Mouse (Mus musculus) embryonic facial prominence, embryonic 15.5 days (tissue): ENCODE results near the gene Crhbp. TPM values are rescaled to one million over a fixed set of nuclear protein-coding genes. Genes with fewer than 3 reads are reported as not detected.
A peak's percentile ranks its signal among the peaks of the same experiment; 100 is the strongest.

Source experiments
- ATAC-seq: fragments of 200-750 bp; cut with Nextera tagmentation; 2 replicates; pipeline ENCODE4 v1.8.0; 2017; ENCODE audit warnings: low read depth, moderate TSS enrichment; ENCODE audit not compliant: insufficient number of reproducible peaks, low FRiP score, low TSS enrichment
- H3K27ac ChIP-seq: fragments of 300-500 bp; sonication (generic); replicated peaks from 2 replicates; pipeline ENCODE4 v1.5.1; 2015; ENCODE audit warnings: mild to moderate bottlenecking, inconsistent platforms
- H3K27me3 ChIP-seq: fragments of 300-500 bp; sonication (generic); 2 replicates; pipeline ENCODE4 v1.6.1; 2015; ENCODE audit warnings: inconsistent platforms
- H3K36me3 ChIP-seq: fragments of 300-500 bp; sonication (generic); 2 replicates; pipeline ENCODE4 v1.6.1; 2015; ENCODE audit warnings: mild to moderate bottlenecking, inconsistent platforms
- H3K4me1 ChIP-seq: fragments of 300-500 bp; sonication (generic); 2 replicates; pipeline ENCODE4 v1.6.1; 2015; ENCODE audit warnings: inconsistent platforms
- H3K4me2 ChIP-seq: fragments of 300-500 bp; sonication (generic); replicated peaks from 2 replicates; pipeline ENCODE4 v1.6.1; 2015; ENCODE audit warnings: mild to moderate bottlenecking, inconsistent platforms
- H3K4me3 ChIP-seq: fragments of 300-500 bp; sonication (generic); replicated peaks from 2 replicates; pipeline ENCODE4 v1.5.1; 2015; ENCODE audit warnings: mild to moderate bottlenecking, inconsistent platforms
- H3K9ac ChIP-seq: fragments of 300-500 bp; sonication (generic); 2 replicates; pipeline ENCODE4 v1.6.1; 2015; ENCODE audit warnings: inconsistent platforms
- H3K9me3 ChIP-seq: fragments of 300-500 bp; sonication (generic); replicated peaks from 2 replicates; pipeline ENCODE4 v1.6.1; 2016; ENCODE audit warnings: inconsistent platforms
- WGBS: fragments of 180-500 bp; shearing (Covaris S2); methylation state at CpG from one replicate; pipeline ENCODE4 v1.1.7; 2015; 5-methylcytosine and 5-hydroxymethylcytosine counted together
- polyA plus RNA-seq: library from polyadenylated mRNA; unstranded; fragments of >200 nt; fragmentation: Nextera tagmentation; extraction: Ambion mirVana; gene quantifications from 2 replicates; pipeline ENCODE4 v1.2.1, GENCODE M21; 2015

The Crhbp gene
- polyA plus RNA-seq, 1 experiment from 2014 or later: 0.68 TPM

DNA sequence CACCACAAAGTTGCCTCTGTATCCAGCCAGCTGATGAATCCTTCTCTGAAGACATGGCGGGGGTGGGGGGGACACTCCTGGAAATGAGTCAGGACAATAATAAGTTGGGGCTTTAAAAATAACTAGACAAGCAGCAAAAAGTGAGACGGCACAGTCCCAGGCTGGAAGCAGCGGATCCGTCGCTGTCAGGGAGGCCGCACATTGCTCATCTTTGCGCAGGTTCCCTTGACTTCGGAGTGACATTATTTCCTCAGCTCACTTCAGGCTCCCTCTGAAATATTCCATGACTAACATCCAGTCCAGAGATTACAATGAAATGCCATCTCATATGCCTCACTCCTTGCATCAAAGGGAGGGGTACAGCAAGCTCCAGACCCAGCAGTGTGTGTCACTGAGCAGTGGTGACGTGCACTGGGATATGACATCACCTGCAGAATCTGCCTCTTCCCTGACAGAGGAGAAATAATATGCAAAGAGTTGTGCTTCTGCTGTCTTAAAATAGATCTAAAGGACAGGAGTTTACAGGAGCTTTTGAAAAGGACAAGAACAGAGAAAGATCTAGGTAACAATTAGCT is 6.0 kb upstream of the Crhbp start:
- no peak for ATAC-seq
- H3K9ac ChIP-seq: no peak overlapping the region
- WGBS: 85% methylated on average over 9 of the region's 9 CpGs

GRCm38 (mm10) chr13:95449730-95450129 is 5.0 kb upstream of the Crhbp start:
- Histone ChIP-seq H3K4me2 (no peak overlapping the region), H3K9ac (no peak overlapping the region), H3K4me1 (no peaks in the 10 kb centered on the region), H3K9me3 (no peaks in the 10 kb centered on the region), H3K27ac (no peak overlapping the region), H3K4me3 (no peak overlapping the region), H3K36me3 (no peaks in the 10 kb centered on the region), H3K27me3 (peaks cover 12% of the 10 kb centered on the region)
- ATAC-seq: no peak
- 61% methylated on average over 3 of the region's 3 CpGs for WGBS

More for the DNA sequence above, 6.0 kb upstream of the Crhbp start:
- Histone ChIP-seq H3K4me3 (no peak overlapping the region), H3K36me3 (no peaks in the 10 kb centered on the region), H3K27ac (no peak overlapping the region), H3K27me3 (peaks cover 4% of the 10 kb centered on the region; the same call in 1 of the 2 replicates), H3K4me1 (no peaks in the 10 kb centered on the region), H3K4me2 (no peak overlapping the region), H3K9me3 (no peaks in the 10 kb centered on the region)

DNA sequence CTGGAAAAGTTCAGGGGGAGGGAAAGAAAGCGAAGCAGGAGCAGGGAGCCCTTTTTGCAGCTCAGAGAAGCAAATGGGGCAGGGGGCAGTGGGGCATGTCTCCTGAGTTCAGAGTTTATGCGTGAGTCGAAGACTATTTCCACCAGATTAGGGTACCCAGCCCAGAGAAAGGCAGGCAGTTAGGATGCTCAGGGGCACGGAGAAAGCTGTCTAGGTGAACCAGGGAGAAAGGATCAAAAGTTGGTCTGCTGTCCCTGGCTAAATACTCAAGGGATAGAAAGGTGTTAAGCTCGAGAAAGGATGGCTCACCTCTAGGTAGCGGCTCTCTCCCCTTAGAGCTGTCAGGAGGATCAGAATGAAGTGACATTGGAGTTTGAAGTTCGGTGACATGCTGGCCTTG is 433 bp downstream of the Crhbp start:
- no peak overlapping the region for H3K9ac ChIP-seq
- H3K36me3 ChIP-seq: no peaks in the 10 kb centered on the region
- no peak overlapping the region for H3K27ac ChIP-seq
- WGBS: 16% methylated on average over 7 of the region's 7 CpGs
- peak overlapping the region; percentile 82 for H3K4me2 ChIP-seq
- H3K4me1 ChIP-seq: peaks cover 11% of the 10 kb centered on the region
- H3K27me3 ChIP-seq: peaks cover 43% of the 10 kb centered on the region
- H3K4me3 ChIP-seq: peak overlapping the region; percentile 43
- no peak for ATAC-seq
- no peaks in the 10 kb centered on the region for H3K9me3 ChIP-seq

- H3K9ac ChIP-seq: no peak overlapping the region
- H3K36me3 ChIP-seq: no peaks in the 10 kb centered on the region
- peaks cover 11% of the 10 kb centered on the region for H3K4me1 ChIP-seq
- 1% methylated on average over 46 of the region's 46 CpGs for WGBS
- peak; percentile 60; the same call in 1 of the 2 replicates for ATAC-seq
- no peak overlapping the region for H3K27ac ChIP-seq
- peak overlapping the region; percentile 43 for H3K4me3 ChIP-seq
- H3K4me2 ChIP-seq: peak overlapping the region; percentile 82
- H3K9me3 ChIP-seq: no peaks in the 10 kb centered on the region
- H3K27me3 ChIP-seq: peaks cover 43% of the 10 kb centered on the region
These were observed 1.1 kb downstream of the Crhbp start for GRCm38 (mm10) chr13:95443376-95444233.

DNA sequence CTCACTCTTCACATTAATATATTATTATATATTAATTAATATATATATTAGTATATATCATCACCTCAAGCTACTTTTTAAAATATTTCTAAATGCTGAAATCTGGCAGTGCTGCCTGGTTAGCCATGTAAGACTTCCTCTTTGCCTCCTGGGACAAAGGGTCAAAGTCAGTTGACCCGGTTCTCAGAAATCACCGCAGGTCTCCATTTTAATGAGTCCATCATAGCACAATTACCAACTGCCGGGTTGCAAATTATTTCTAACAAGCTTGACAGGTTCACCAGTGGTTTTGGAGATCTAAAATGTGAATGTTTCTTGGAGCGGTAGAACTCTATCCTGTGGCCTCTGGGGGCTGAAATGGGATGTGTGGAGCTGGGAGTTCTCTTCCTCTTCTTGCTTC is 1.8 kb downstream of the Crhbp start:
- H3K27me3 ChIP-seq: peaks cover 43% of the 10 kb centered on the region
- H3K27ac ChIP-seq: no peak overlapping the region
- ATAC-seq: no peak
- peak overlapping the region; percentile 82; the same call in 1 of the 2 replicates for H3K4me2 ChIP-seq
- H3K9ac ChIP-seq: no peak overlapping the region
- no peak overlapping the region for H3K4me3 ChIP-seq
- H3K9me3 ChIP-seq: no peaks in the 10 kb centered on the region
- no peaks in the 10 kb centered on the region for H3K36me3 ChIP-seq
- H3K4me1 ChIP-seq: peaks cover 11% of the 10 kb centered on the region
- WGBS: 18% methylated on average over 4 of the region's 4 CpGs

- no peak overlapping the region for H3K4me2 ChIP-seq
- no peak for ATAC-seq
- WGBS: 70% methylated on average over 5 of the region's 5 CpGs
- no peak overlapping the region for H3K27ac ChIP-seq
- no peak overlapping the region for H3K9ac ChIP-seq
- H3K36me3 ChIP-seq: no peaks in the 10 kb centered on the region
- peaks cover 29% of the 10 kb centered on the region for H3K27me3 ChIP-seq
- H3K4me1 ChIP-seq: peaks cover 11% of the 10 kb centered on the region
- H3K4me3 ChIP-seq: no peak overlapping the region
- no peaks in the 10 kb centered on the region for H3K9me3 ChIP-seq
These were observed 5.2 kb downstream of the Crhbp start for GRCm38 (mm10) chr13:95439569-95439968.

DNA sequence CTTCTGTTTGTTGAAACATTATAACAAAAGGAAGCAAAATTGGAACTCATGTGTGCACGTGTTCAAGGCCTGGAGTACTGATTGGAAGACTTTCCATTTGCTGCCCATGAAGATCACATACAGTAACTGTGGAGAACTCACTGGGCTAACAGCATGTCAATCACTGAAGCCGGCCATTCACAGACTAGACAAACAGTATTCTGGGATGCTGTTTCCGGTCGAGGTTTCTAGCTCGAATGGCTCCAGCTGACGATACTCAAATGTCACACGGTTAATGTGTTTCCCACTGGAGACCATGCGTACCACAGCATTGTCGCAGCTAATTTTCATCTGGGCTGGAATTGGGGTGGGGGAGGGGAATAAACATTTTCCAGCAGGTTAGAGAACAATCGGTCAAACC is 13.0 kb downstream of the Crhbp start:
- Histone ChIP-seq H3K4me3 (no peak overlapping the region), H3K27ac (no peak overlapping the region), H3K9me3 (no peaks in the 10 kb centered on the region), H3K36me3 (no peaks in the 10 kb centered on the region), H3K4me1 (no peaks in the 10 kb centered on the region), H3K9ac (no peak overlapping the region), H3K4me2 (no peak overlapping the region), H3K27me3 (no peaks in the 10 kb centered on the region)
- no peak for ATAC-seq
- 59% methylated on average over 10 of the region's 10 CpGs for WGBS

- Histone ChIP-seq H3K4me3 (no peak overlapping the region), H3K4me1 (no peaks in the 10 kb centered on the region), H3K36me3 (no peaks in the 10 kb centered on the region), H3K27me3 (no peaks in the 10 kb centered on the region), H3K9me3 (no peaks in the 10 kb centered on the region), H3K4me2 (no peak overlapping the region), H3K9ac (no peak overlapping the region), H3K27ac (no peak overlapping the region)
- ATAC-seq: no peak
- WGBS: 81% methylated on average over 3 of the region's 3 CpGs
These were observed 17.2 kb downstream of the Crhbp start for GRCm38 (mm10) chr13:95427499-95427898.

- Histone ChIP-seq H3K27ac (no peak overlapping the region), H3K9me3 (no peaks in the 10 kb centered on the region), H3K36me3 (no peaks in the 10 kb centered on the region), H3K27me3 (no peaks in the 10 kb centered on the region), H3K9ac (no peak overlapping the region), H3K4me2 (no peak overlapping the region), H3K4me1 (no peaks in the 10 kb centered on the region), H3K4me3 (no peak overlapping the region)
- ATAC-seq: no peak
- 63% methylated on average over 6 of the region's 6 CpGs for WGBS
These were observed 18.3 kb downstream of the Crhbp start for GRCm38 (mm10) chr13:95426421-95426820.

- Histone ChIP-seq H3K27me3 (no peaks in the 10 kb centered on the region), H3K4me1 (no peaks in the 10 kb centered on the region), H3K9me3 (no peaks in the 10 kb centered on the region), H3K9ac (no peak overlapping the region), H3K4me2 (no peak overlapping the region), H3K4me3 (no peak overlapping the region), H3K27ac (no peak overlapping the region), H3K36me3 (no peaks in the 10 kb centered on the region)
- ATAC-seq: no peak
- 47% methylated on average over 6 of the region's 6 CpGs for whole genome bisulfite sequencing
These were observed 19.2 kb downstream of the Crhbp start for GRCm38 (mm10) chr13:95425484-95425883.

GRCm38 (mm10) chr13:95424932-95425331 is 19.8 kb downstream of the Crhbp start:
- Histone ChIP-seq H3K36me3 (no peaks in the 10 kb centered on the region), H3K27ac (no peak overlapping the region), H3K27me3 (no peaks in the 10 kb centered on the region), H3K4me1 (no peaks in the 10 kb centered on the region), H3K4me3 (no peak overlapping the region), H3K9me3 (no peaks in the 10 kb centered on the region), H3K9ac (no peak overlapping the region), H3K4me2 (no peak overlapping the region)
- ATAC-seq: no peak
- WGBS: 66% methylated on average over 7 of the region's 7 CpGs
